Mouse (Mus musculus): ENCODE results near the gene Ece1.
"Not testable (repeated sequence)": the region's sequence is repeated elsewhere in the genome, so short reads cannot be mapped to it uniquely, and the experiment has no call there.

The Ece1 gene

GRCm38 (mm10) chr4:137862019-137862418 is at the start of gene Ece1:
TSS of gene Ece1 (plus strand) at chr4:137862237.
- DNase-seq (ENCODE audit: low read depth, low spot score), result peak; percentile 84

GRCm38 (mm10) chr4:137812946-137813708 is 48.9 kb upstream of the Ece1 start:
- peak; percentile 35 for DNase-seq (ENCODE audit: low read depth, low spot score)

GRCm38 (mm10) chr4:137814140-137814539 is 47.9 kb upstream of the Ece1 start:
- no peak for DNase-seq (ENCODE audit: low read depth, low spot score)

DNA sequence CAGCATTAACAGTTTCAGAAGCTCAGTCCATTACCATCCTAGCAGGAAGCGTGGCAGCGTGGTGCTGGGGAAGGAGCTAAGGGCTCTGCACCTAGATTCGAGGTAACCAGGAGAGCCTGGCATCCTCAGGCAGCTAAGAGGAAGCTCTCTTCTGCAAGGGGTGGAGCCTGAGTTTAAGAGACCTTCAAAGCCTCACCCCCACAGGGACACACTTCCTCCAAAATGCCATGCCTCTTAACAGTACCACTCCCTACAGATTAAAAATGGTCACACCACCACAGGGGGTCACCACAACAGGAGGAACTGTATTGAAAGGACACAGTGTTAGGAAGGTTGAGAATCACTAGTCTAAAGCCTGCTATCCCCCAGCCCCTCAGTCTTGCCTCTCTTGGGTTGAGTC is 46.6 kb upstream of the Ece1 start:
- no peak for DNase-seq (ENCODE audit: low read depth, low spot score)

- DNase-seq (ENCODE audit: low read depth, low spot score), result no peak
Observed at GRCm38 (mm10) chr4:137816216-137816615, 45.8 kb upstream of the Ece1 start.

- DNase-seq (ENCODE audit: low read depth, low spot score), result no peak
Observed at GRCm38 (mm10) chr4:137818341-137818740, 43.7 kb upstream of the Ece1 start.

- DNase-seq (ENCODE audit: low read depth, low spot score), result no peak
Observed at GRCm38 (mm10) chr4:137819487-137819886, 42.5 kb upstream of the Ece1 start.

GRCm38 (mm10) chr4:137820721-137821120 is 41.3 kb upstream of the Ece1 start:
- no peak for DNase-seq (ENCODE audit: low read depth, low spot score)

DNA sequence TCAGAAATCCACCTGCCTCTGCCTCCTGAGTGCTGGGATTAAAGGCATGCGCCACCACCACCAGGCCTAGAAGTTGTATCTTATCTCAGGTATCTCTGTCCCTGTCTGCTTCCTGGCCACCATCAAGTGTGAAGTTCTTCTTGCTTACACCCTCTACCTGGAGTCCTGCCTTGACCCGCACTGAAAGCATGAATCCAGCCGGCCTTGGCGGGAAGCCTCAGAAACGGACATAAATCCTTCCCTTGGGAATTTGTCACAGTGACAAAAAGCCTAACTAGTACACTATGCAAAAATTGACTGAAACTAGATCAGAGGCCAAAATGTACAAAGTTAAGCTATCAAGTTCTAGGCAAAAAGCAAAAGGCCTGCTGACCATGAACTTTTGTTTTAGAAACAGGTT is 39.5 kb upstream of the Ece1 start:
- DNase-seq (ENCODE audit: low read depth, low spot score), result no peak

DNA sequence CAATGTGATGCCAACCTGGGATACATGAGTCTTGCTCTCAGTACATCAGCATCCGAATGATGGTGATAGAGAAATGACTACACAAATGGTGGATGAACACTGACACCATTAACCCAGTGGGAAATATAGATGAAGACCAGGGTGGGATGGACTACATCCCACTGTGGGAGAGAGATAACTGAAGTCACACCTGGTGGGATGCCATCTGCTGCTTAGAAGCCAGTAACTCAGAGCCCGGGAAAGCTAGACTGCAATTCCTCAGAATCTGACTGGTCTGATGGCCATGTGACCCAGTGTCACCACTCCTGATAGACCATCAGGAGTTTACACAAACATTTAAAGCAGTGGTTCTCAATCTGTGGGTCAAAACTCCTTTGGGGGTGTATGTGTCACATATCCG is 38.5 kb upstream of the Ece1 start:
- DNase-seq (ENCODE audit: low read depth, low spot score), result no peak

DNA sequence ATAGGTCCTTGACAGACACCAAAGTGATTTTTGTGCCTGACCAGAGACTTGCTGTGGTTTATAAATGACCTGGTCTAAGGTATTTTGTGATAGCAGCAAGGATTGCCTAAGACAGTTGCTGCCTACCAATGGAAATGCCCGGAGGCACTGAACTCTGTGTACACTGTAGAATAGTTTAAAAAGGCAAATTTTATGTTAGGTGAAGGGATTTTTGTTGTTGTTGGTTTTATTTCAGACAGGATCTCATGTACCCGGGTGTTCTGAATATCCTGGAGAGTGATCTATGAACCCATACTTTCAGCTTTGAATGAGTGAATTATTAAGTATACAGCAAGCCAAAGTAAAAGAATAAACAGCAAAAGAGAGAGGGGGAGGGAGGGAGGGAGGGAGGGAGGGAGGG is 37.2 kb upstream of the Ece1 start:
- DNase-seq (ENCODE audit: low read depth, low spot score), result no peak

- no peak for DNase-seq (ENCODE audit: low read depth, low spot score)
Observed at GRCm38 (mm10) chr4:137830380-137830779, 31.7 kb upstream of the Ece1 start.

- no peak for DNase-seq (ENCODE audit: low read depth, low spot score)
Observed at GRCm38 (mm10) chr4:137831598-137831997, 30.4 kb upstream of the Ece1 start.

- peak; percentile 60 for DNase-seq (ENCODE audit: low read depth, low spot score)
Observed at GRCm38 (mm10) chr4:137835624-137836337, 26.3 kb upstream of the Ece1 start.

DNA sequence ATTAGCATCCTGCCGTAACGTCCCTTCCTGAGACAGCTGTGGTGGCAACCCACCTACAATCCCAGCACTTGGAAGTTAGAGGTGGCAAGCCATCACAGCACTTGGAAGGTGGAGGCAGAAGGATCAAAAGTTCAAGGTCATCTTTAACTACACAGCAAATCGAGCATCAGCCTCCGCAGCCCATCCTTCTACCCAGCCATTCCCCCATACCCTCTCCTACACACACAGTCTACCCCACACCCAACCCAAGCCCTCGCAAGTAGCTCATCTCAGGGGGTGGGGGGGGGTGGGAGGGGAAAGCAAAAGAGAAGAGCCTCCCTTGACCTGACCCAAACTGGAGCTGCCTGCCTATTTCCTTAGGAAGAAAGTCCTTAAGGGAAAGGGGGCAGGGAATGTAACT is 25.3 kb upstream of the Ece1 start:
- no peak for DNase-seq (ENCODE audit: low read depth, low spot score)

DNA sequence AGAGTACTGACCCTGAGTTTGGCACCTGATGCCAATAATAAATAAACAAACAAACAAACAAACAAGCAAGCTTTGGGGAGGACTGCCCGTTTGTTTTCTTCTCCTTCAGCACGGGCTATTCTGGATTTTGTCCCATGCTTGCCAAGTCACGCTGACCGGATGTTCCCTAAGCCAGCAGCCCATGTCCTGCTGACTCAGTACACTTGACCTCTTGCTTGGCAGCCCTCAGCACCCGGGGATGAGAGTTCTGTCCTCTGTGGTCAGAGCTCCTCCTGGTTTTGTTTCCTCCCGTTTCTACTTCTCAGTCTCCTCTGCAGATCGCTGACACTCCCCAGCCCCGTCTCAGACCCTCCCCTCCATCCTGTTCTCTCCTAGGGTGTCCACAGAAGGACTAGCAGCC is 24.2 kb upstream of the Ece1 start:
- DNase-seq (ENCODE audit: low read depth, low spot score), result no peak

DNA sequence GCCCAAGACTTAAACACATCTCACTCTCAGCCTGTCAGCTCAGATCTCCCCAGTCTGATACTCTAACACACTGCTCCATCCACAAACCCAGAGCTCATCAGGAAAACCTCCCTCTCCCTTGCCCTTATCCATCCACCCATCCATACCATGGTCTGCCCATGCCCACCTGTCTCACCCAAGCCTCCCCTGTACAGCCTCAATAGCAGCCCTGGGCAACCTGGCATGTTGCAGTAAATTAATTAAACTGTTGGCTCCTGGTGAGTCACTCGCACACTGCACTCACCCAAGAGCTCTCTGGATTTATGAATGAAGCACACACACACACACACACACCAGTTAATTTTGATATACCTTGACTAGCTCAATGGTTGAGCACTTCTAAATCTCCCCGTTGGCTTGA is 23.2 kb upstream of the Ece1 start:
- no peak for DNase-seq (ENCODE audit: low read depth, low spot score)

GRCm38 (mm10) chr4:137839452-137839851 is 22.6 kb upstream of the Ece1 start:
- DNase-seq (ENCODE audit: low read depth, low spot score), result no peak

- no peak for DNase-seq (ENCODE audit: low read depth, low spot score)
Observed at GRCm38 (mm10) chr4:137844656-137845055, 17.4 kb upstream of the Ece1 start.

DNA sequence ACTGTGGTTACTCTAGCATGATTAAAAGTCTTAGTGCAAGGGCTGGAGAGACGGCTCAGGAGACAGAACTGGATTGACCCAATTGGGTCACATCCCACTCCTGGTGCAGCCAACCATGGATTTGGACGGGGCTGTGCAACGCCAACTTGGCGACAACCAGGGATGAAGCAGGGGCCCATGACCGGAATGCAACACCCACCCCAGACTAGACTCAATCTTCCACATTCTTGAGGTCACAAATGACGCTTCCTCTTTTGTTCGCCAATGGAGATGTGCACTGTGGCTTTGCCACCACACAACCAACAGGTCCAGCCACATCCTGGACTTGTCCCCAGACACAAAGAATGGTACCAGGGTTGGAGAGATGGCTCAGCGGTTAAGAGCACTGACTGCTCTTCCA is 14.4 kb upstream of the Ece1 start:
- not testable (repeated sequence) for DNase-seq (ENCODE audit: low read depth, low spot score)

DNA sequence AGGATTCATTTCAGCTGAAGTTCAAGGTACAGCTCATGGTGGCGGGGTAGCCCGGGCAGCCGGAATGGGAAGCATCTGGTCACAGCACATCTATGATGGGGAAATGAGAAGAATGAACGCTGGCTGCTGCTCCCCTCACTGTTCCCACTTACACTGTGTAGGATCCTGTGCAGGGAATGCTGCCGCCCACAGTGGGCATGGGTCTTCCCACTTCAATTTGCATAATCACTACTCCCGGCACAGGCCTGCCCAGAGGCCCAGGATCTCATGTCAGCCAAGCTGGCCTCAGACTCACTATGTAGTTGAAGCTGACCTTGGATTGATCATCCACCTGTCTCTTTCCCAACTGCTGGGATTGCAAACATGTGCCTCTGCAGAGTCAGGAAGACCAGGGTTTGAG is 11.9 kb upstream of the Ece1 start:
- DNase-seq (ENCODE audit: low read depth, low spot score), result no peak

GRCm38 (mm10) chr4:137851484-137851883 is 10.6 kb upstream of the Ece1 start:
- DNase-seq (ENCODE audit: low read depth, low spot score), result no peak

- DNase-seq (ENCODE audit: low read depth, low spot score), result no peak
Observed at GRCm38 (mm10) chr4:137853822-137854221, 8.2 kb upstream of the Ece1 start.

All from telencephalon, adult 2 months (tissue).